Mouse (Mus musculus) thymus, adult 18-20 months (tissue): ENCODE results near the gene Pigu.

Experiments
- DNase-seq, 2 experiments: peaks; one replicate each; pipeline ENCODE4 v3.0.0; 2022; ENCODE audit warnings: mixed read lengths in 2 of 2

Pigu gene

DNA sequence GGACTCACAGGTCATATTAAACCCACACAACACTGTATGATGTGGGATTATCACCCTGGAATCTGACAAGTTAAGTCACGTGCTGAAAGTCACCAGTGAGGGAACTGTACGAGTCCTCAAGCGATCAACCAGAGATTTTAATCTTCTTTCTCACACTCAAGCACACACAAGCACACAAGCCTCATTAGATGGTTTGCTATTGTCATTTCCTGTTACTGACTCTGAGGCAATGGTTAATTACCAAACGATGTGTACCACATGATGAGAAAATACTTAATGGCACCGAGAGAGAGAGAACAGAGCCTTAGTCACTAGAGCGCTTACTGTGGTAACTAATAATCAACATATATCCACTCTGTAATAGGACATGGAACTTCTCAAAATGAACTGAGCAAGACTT is 71.5 kb downstream of the Pigu start:
- no peak for DNase-seq

DNA sequence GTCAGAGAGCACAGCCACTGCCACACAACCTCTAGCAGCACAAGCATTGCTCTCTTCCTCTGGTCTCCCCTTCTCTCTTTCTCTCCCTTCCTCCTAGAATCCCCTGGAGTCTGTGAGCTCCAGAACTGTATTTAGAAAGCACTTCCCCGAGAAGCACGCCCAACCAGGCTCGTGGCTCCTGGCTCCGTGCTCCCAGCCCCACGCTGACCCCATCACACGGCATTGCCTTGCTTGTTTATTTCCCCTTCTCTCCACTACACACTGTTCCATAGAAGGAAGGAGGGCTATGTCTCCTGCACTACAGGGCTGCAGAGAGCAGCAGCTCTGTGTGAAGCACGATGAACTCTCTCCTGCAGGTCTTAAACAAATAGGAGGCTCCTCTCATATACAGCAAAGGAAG is 72.6 kb downstream of the Pigu start:
- DNase-seq: no peak

DNA sequence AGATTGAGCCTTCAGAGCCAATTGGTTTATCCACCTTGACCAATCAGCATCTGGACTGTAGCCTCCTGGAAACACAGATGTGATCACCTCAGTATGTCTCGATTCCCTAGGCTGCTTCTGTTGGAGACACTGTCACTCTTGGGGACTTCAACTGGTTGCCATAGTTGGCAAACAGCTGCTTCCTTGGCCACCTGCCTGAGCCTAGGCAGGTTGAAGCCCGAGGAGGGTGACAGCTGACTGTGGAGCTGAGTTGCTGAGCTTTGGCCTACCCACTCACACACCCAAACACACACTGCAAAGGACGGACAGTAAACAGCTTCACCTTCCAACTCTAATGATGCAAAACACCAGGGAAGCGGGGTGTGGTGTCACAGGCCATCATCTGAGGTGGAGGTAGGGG is 73.4 kb downstream of the Pigu start:
- no peak for DNase-seq

DNA sequence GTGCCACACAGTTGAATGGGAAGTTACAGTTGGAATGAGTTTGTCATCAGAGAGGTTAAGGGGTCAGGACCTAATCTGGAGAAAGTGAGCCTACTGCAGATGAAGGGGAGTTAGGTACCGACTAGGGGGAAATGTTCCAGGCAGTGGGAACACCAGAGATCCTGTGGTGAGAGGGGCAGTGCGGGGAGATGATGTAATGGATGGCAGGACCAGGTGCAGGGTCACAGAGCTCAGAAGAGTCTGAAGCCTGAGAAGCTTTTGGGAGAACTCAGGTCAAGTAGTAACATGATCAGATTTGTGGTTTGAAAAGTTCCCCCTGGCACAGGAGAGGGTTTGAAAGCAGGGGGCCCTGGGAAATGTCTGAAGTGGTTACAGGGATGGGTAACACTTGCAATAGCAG is 77.1 kb downstream of the Pigu start:
- DNase-seq: no peak

DNA sequence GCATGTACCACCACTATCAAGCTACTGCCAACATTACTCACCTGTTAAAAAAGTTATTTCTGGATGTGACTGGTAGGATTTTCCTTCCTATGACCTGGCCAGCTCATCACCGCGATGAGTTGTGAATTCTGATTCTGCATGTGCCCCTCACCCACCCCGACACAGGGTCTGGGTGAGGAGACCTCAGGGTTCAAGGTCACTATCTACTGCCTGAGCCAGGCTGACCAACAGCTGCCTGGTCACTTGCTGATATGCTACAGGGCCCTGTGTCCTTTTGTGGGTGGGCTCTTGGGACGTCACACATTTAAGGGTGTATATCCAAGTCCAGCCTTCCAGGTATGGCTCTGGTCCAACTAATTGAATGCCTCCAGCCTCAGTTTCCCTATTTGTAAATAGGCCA is 78.1 kb downstream of the Pigu start:
- DNase-seq: no peak

DNA sequence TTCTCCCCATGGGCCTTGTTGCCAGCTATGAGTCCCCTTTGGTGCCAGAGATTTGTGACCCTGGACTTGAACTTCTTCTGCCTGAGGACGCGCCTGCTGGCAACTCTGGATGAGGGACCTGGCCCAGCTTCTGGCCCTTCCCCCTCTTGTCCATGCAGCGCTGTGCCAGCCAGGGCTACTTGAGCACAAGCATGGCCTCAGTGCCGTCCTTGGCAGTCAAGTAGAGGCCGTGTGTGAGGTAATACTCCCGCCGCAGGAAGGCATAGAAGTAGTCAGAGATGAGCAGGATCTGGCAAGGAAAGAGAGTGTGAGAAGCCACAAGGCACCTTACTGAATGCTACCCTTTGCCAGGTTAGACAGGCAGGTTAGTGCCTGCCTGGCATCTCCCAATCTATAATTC is 78.9 kb downstream of the Pigu start:
- peak in 1 of 2 experiments; percentile 4 for DNase-seq

DNA sequence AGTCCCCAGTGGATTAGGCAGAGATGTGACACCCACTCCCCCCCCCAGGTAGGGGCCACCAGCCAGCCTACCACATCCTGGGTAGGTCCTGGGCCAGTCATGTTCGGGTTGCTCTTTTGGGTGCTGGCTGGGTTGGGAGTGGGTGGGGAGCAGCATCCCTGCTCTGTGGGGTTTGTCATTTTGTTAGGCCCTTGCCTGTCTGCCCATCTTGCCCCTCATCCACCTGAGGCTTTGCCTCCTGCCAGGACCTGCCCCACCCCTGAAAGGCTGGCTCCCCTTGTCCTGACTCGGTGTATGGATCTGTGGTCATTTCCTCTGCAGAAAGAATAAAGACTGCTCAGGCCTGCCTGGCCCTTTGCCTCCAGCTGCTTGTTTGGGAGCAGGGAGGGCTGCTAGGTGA is 79.5 kb downstream of the Pigu start:
- DNase-seq: no peak

DNA sequence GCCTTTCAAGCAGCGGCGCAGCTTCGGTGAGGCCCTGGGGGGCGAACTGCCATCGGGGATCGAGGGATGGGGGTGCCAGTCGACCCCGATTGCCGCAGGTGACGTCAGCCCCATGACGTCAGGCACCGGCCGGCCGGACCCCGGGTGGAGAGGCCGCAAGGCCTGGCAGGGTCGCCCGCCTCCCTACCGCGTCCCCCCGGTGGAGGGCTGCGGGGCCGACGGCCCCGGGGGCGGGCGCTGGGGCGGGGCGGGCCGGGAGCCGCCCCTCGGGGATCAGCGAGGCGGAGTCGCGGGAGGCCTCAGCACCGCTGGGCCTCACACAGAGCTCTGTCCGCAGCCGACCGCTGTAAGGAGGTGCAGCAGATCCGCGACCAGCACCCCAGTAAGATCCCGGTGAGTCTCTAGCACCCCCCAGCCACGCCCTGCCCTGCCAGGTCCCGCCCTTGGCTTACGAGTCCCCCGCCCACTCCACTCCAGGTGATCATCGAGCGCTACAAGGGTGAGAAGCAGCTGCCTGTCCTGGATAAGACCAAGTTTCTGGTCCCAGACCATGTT is 80.5 kb downstream of the Pigu start:
- peak; percentile 56 to 72 for DNase-seq

DNA sequence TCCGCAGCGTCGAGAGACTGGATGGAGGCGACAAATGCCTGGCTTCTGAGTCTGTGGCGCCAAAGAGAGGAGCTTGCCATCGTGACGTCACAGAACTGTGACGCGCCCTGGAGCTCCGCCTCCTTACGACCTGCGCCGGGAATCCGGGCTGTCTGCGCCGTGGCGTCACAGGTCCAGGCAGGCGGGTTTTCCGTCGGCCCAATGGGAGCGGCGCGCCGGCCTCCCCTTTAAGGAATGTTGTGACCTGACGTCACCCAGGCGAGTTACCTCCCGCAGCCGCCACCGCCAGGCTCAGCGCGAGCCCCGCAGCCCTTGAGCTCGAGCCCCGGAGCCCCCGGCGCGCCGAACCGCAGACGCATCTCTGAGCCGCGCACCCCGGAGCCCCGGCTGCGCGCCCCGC is 81.0 kb downstream of the Pigu start, which contains the start of gene Map1lc3a:
TSS of gene Map1lc3a (plus strand) at position 103 of the 400 bp plus-strand sequence.
- DNase-seq: peak; percentile 89 to 91

DNA sequence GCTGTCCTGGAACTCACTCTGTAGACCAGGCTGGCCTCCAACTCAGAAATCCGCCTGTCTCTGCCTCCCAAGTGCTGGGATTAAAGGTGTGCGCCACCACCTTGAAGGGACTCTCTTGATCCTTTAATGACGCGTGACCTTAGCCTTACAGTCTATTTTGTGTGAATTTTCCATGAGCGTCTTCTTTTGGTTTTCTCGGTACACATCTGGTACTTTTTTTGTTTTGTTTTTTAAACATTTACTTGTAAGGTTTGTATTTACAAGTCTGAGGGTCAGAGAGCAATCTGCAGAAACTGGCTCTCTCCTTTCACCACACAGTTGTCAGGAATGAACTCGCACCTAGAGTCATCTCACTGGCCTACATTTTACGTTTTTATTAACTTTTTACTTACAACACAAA is 83.6 kb downstream of the Pigu start:
- no peak for DNase-seq

DNA sequence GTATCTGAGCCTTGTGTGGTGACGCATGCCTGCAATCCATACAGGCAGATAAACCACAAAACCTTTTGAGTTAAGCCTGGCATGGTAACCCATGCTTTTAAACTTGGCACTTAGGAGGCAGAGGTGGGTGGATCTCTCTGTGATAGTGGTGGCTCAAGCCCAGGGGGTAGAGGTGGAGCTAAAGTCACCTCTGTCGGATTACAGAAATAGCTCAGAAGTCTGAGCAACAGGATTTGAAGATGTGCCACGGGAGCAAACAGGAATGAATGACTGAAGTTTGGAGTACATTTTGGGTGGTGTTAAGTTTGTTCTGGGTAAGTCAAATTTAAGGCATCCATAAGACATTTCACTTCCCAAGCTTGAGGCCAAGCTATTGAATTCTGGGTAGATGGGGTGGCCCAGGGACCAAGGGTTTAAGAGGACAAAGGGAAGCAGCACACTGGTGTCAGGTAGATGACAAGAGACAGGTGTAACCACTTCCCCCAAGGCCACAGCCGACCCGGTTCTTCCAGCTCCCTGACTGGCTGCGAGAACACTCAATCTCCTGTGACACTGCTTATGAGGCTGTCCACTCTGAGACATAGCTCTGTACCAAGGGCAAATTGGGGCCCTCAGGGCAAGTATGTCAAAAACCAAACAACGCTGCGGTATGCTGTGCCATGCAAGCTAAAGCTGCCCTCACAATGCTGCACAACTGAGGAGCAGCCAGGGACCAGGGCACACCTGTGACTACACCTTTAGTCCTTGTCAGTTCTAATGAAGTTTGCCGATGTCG is 84.6 kb downstream of the Pigu start:
- no peak for DNase-seq

DNA sequence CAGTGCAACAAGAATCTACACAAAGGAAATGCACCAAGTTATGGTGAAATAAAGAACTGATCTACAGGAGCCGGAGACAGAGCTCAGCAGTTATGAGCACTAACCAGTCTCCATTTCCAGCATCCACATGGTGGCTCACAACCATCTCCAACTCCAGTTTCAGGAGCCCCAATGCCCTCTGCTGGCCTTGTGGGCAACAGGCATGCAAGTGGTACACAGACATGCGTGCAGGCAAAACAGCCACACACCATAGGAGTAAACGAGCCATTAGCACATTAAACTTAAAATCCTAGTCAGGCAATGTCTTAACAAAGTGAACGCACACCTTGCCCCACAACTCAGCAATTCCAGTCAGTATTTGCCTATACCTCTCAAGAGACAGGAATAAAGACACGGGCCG is 85.3 kb downstream of the Pigu start:
- no peak for DNase-seq

DNA sequence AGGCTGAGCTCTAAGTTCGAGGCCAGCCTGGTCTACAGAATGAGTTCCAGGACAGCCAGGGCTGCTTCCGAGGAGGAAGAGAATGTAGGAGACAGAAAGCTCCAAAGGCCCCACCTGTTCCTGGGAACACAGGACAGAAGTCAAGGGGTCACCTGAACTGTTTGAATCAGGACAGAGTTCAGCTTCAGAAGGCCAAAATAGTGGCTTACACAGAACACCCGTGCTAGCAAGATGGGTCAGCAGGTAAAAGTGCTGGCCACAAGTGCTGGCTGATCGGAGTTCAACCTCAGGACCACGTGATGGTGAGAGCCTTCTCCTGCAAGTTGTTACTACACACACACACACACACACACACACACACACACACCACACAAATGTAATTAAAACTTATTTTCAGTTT is 90.3 kb downstream of the Pigu start:
- no peak for DNase-seq

DNA sequence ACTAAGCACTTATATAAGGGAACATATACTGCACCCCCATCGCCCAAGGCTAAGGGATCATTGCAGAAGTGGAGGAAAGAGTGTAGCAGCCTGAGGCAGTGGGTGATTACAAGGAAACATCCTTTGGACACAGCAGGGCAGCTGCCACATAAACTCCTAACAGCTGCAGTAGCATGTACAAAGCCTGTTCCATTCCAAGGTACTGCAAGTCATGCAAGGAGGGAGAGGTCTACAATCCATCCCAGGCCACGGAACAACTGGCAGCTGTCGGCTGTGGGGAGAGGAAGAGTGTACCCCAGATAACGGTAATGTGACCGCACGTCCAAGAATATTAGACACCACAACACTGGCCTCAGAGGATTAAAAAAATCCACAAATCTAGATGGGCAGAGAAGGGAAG is 91.7 kb downstream of the Pigu start:
- DNase-seq: no peak

DNA sequence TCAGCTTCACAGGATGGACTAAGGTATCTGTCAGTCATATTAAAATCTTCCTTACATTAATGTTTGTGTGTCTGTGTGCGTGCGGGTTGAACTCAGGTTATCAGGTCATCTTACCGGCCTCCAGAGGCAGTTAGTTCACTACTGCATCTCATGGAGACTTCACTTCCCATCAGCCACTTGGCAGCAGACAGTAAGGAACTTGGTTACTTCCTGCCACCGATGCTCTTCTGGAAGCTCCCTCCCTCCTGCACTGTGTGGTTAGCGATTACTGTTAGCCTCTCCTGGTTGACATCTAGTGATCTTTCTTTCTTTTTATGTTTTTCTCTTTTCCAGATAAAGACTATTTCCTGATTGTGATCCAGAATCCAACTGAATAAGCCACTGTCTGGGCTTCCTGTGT is 107.6 kb downstream of the Pigu start:
- DNase-seq: no peak

DNA sequence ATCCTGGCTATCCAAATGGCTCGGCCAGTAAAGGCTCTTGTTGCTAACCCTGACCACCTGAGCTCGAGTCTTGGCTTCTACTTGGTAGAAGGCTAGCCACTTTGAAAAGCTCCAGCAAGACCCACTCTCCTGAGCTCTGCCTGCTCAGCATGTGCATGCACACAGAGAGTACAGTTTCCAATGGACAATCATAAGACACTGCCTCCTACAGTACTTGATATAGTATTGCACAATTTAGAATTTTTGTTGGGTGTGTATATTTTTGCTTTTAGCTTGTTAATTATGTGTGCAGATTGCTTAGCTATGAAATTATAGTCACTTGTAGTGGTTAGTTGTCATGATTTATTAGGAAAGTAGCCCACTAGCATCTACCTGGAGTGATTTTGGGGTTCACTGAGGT is 108.5 kb downstream of the Pigu start:
- DNase-seq: no peak

DNA sequence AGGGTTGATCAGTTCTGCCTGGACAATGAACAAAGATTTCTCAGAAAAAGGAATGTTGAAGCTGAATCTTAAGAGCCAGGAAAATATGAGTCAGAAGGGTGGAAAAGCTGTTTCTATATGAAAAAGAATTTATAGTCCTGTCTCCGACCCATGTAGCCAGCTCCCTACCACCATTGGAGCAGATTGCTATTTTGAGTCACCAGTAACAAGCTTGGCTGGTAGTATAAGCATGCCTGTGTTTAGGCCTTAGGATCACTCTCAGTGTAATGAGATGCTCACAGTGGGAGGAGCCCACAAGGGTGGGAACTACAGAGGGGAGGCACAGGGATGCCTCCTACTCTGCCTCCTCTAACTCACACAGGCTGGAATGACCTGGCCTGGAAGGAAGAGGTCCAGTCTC is 109.0 kb downstream of the Pigu start:
- no peak for DNase-seq

DNA sequence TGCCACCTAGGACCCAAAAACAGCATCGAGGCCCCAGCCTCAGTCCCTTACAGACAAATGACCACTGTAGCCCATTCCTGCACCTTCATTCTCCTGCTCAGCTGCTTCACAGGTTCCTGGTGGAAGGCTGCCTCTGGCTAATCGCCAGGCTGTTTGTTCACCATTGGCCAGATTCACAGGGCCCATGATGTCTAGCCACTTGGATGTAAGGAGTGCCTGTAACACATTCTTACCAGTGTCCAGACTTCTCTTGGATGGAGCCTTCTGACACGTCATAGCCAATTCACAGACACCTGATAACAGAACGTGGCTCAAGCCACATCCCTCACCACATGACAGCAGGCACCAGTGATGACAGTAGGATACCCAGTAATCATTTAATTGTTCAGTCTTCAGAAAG is 111.0 kb downstream of the Pigu start:
- DNase-seq: no peak

DNA sequence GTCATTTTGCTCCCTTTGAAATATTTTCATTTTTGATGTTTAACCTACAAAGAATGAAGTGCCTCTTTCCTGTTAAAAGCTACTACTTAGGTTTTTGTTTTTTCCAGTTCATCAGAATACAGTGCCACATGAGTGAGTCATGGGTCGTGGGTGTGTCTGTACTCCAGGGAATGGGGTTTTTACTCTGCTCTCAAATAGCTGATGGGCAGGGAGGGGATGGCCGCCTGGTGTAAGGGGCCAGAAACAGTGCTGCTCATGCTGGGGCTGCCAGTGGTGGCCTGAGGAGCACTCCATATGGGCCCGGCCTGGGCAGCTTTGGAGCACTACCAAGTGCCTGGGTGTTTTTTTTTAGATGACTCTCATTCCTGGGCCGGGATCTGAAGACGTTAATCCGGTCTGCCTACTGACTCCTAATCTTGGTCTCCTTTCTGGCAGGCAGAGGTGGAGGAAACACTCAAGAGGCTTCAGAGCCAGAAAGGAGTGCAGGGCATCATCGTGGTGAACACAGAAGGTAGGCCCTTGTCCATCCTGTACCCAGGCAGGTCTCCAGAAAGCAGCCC is 114.9 kb downstream of the Pigu start:
- DNase-seq: no peak

DNA sequence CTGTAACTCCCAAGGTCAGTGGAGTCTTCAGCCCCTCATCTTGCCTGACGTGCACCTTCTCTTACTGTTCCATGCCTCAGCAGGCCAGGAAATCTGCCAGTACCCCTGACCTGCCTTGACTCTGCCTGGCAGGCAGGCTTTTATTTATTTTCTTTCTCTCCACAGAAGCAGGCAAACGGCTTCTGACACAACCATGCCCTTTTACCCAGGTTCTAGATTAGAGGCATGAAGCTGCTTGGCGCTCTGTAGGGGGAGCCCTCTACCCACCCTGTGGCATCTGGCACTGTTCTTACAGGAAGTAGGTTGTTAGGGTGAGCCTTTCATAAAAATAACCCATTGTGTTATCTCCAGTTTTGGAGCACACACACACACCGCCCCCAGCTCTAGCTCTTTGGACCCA is 116.3 kb downstream of the Pigu start:
- DNase-seq: peak; percentile 19 to 24

DNA sequence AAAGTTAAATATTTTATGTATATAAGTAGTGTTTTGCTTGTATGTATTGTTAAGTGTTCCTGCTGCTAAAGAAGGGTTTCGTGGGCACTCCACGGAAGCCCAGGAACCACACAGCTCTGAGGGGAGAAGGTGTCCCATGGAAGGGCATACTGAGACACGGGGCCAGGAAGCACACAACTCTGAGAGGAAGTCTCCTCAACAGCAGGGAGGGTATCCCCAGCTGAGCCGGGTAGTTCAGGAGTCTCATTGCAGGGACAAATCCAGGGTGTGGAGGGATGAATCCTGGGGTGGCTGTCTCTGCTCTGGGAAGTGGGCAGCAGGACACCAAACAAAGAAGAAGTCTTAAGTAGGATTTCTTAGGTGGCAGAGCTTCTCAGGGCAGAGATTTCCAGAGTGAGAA is 120.0 kb downstream of the Pigu start:
- no peak for DNase-seq

DNA sequence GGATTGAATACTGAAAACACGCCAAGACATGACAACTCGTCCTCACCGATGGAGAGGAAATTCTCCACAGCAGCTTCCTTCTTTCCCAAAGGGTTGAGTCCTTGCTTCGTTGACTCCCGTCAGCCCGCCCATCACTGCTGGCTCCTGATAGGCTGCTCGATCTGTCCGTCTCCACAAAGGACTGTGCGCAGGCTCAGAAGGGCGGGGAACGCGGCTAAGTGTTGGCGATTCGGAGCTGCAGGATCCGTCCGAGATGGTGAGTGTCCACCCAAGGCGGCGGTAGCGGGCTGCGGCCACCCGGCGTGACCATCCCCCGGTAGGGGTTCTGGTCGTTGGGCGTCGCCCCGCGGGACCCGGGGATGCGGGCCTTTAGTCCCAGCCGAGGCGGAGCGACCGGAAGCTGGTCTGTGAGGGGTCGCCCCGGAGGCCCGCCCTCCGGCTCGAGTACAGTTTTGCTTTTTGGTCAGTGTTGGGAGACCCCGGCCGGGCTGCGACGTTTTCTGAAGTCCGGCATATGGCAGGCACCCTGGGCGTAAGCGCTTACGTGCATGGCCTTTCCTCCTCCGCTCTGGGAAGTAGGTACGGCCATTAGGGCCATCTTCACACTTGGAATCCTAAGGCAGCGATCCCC is 120.8 kb downstream of the Pigu start, which contains the start of gene Dynlrb1:
TSS of gene Dynlrb1 (plus strand) at position 172 of the 631 bp plus-strand sequence.
- DNase-seq: peak; percentile 91 to 93

DNA sequence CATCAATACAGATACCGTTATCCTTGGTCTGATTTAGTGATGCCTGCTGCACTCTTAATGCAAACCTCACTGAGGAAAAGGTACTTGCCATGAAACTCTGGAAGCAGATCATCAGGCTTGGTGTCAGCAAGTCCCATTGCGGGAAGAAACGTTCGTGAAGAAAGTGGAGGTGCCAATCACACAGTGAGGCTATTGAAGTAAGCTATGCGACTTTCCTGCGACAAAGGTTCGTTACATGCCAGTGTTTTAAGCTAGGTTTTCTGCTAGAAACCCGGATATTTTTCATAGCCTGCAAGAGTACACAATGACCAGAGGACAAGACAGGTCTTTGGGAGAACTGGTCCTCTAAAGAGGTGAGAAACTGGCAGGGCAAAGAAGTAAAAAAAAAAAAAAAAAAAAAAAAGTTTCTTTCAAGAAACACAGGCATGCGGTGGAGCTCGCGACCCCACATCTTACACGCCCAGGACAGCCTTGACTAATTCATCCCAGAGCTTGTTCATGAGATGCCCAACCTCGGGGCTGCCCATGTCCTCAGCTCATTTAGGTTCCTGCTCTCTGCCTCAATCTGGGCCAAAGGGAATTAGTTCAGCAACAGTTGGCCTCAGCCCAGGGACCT is 121.4 kb downstream of the Pigu start:
- DNase-seq: no peak
